Mouse (Mus musculus): Measurements from ENCODE around the gene Cyb561. TPM values are rescaled to one million over a fixed set of nuclear protein-coding genes. Genes with fewer than 3 reads are reported as not detected.

Cyb561 gene
- total and polyA plus RNA-seq, 3 experiments = 103 to 236 (median 140) TPM

- no peak for DNase-seq
Observed at GRCm38 (mm10) chr11:105921275-105921674, 31.9 kb downstream of the Cyb561 start.

GRCm38 (mm10) chr11:105920836-105921235 lies 32.3 kb downstream of the Cyb561 start:
- no peak for DNase-seq

- DNase-seq = no peak
Observed at GRCm38 (mm10) chr11:105920098-105920785, 32.9 kb downstream of the Cyb561 start.

GRCm38 (mm10) chr11:105913580-105913979 lies 39.6 kb downstream of the Cyb561 start:
- DNase-seq = no peak

- peak; percentile 74 for DNase-seq
Observed at GRCm38 (mm10) chr11:105911592-105912375, 41.4 kb downstream of the Cyb561 start.

GRCm38 (mm10) chr11:105911149-105911548 lies 42.0 kb downstream of the Cyb561 start:
- no peak for DNase-seq

- no peak for DNase-seq
Observed at GRCm38 (mm10) chr11:105909617-105910016, 43.5 kb downstream of the Cyb561 start.

- no peak for DNase-seq
Observed at GRCm38 (mm10) chr11:105908926-105909325, 44.2 kb downstream of the Cyb561 start.

- DNase-seq = no peak
Observed at GRCm38 (mm10) chr11:105907381-105907780, 45.8 kb downstream of the Cyb561 start.

- DNase-seq = no peak
Observed at GRCm38 (mm10) chr11:105905529-105906213, 47.5 kb downstream of the Cyb561 start.

- DNase-seq = no peak
Observed at GRCm38 (mm10) chr11:105902956-105903355, 50.2 kb downstream of the Cyb561 start.

- DNase-seq = no peak
Observed at GRCm38 (mm10) chr11:105901501-105901900, 51.6 kb downstream of the Cyb561 start.

GRCm38 (mm10) chr11:105899151-105899550 lies 54.0 kb downstream of the Cyb561 start:
- DNase-seq = no peak

- DNase-seq = no peak
Observed at GRCm38 (mm10) chr11:105887281-105887680, 65.9 kb downstream of the Cyb561 start.

- no peak for DNase-seq
Observed at GRCm38 (mm10) chr11:105885558-105885957, 67.6 kb downstream of the Cyb561 start.

Other genes with a start within 250 kb of the Cyb561 start
- gene Ace, start 14.6 kb upstream of the Cyb561 start, total RNA-seq (2021) = 10 to 100 TPM in 1 of 2 experiments, 1 to 10 TPM in 1; 9.3 to 15.9 TPM
- 8.3 and 11.8 TPM in 2 replicates for gene Ace, start 14.6 kb upstream of the Cyb561 start, polyA plus RNA-seq (2012; rRNA removed)
- gene Ace3, start 41.3 kb upstream of the Cyb561 start, total RNA-seq (2021) = not detected
- not detected in 2 replicates for gene Ace3, start 41.3 kb upstream of the Cyb561 start, polyA plus RNA-seq (2012; rRNA removed)
- under 1 TPM; 0.07 to 0.14 TPM for gene Kcnh6, start 54.8 kb upstream of the Cyb561 start, total RNA-seq (2021)
- gene Kcnh6, start 54.8 kb upstream of the Cyb561 start, polyA plus RNA-seq (2012; rRNA removed) = 0.46 and 0.48 TPM in 2 replicates
- 10 to 100 TPM; 39.6 to 57.8 TPM for gene Dcaf7, start 83.5 kb upstream of the Cyb561 start, total RNA-seq (2021)
- gene Dcaf7, start 83.5 kb upstream of the Cyb561 start, polyA plus RNA-seq (2012; rRNA removed) = 80.6 and 81.8 TPM in 2 replicates
- gene Taco1, start 112.7 kb upstream of the Cyb561 start, total RNA-seq (2021) = 10 to 100 TPM; 25.8 to 37.8 TPM
- 17.4 and 17.5 TPM in 2 replicates for gene Taco1, start 112.7 kb upstream of the Cyb561 start, polyA plus RNA-seq (2012; rRNA removed)
- gene Map3k3, start 131.3 kb upstream of the Cyb561 start, total RNA-seq (2021) = 10 to 100 TPM; 32.0 to 39.7 TPM
- gene Map3k3, start 131.3 kb upstream of the Cyb561 start, polyA plus RNA-seq (2012; rRNA removed) = 19.9 and 20.8 TPM in 2 replicates
- not detected for gene Gm10840, start 207.5 kb upstream of the Cyb561 start, total RNA-seq (2021)
- gene Gm10840, start 207.5 kb upstream of the Cyb561 start, polyA plus RNA-seq (2012; rRNA removed) = not detected in 2 replicates
- 10 to 100 TPM in 1 of 2 experiments, 1 to 10 TPM in 1; 9.5 to 17.1 TPM for gene Limd2, start 207.5 kb upstream of the Cyb561 start, total RNA-seq (2021)
- gene Limd2, start 207.5 kb upstream of the Cyb561 start, polyA plus RNA-seq (2012; rRNA removed) = 18.1 and 20.0 TPM in 2 replicates
- gene Strada, start 248.8 kb upstream of the Cyb561 start, total RNA-seq (2021) = 10 to 100 TPM; 14.9 to 16.1 TPM
- gene Strada, start 248.8 kb upstream of the Cyb561 start, polyA plus RNA-seq (2012; rRNA removed) = 18.8 and 20.6 TPM in 2 replicates

All from adrenal gland, adult 2 months (tissue).